Mouse (Mus musculus) lung, adult 18-20 months (tissue): Measurements from ENCODE around the gene Pcca.
"Not testable (repeated sequence)": the region's sequence is repeated elsewhere in the genome, so short reads cannot be mapped to it uniquely, and the experiment has no call there.

Experiments
- DNase-seq, 2 experiments: peaks; one replicate each; pipeline ENCODE4 v3.0.0; 2022; ENCODE audit warnings: mixed read lengths in 2 of 2

Pcca gene

DNA sequence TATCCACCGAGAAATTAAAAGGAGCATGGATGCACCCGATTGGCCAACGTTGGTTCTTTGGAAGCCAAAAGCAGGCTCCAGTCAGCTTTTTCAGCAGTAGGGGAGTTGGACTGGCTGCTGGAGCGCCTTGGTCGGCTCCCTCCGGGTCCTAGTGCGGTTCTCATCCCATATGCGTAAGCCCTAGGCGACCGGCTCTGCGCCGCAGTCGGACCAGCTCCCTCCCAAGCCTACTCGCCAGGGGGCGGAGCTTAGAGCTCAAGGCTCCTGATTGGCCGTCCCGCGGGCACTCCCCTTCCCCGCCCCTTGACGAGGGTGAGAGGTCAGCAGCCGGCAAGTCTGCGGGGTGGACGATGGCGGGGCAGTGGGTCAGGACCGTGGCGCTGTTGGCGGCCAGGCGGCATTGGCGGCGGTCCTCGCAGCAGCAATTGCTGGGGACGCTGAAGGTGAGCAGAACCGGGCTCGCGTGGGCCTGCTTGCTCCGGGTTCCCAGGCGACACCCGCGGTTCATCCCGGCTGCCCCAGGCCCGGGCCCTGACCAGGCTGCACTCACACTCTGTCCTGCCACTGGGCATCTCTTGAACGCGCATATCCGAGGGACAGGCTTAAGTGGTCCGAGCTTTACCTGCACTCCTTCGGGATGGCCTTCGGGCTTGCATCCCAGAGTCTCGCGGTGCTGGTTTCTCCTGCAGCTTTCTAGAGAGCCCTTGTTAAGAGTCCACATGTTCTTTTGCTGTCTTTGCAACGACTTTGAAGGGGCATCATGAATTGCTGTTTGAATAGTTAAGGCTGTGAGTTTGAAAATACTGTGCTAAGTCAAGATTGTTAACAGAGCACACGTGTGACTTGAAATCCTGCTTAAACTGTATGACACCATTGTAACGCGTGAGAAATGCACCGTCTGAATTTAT is at the start of gene Pcca:
Gene Pcca (plus strand): TSS at position 308 of the 908 bp plus-strand sequence.
- DNase-seq = peak; percentile 98

DNA sequence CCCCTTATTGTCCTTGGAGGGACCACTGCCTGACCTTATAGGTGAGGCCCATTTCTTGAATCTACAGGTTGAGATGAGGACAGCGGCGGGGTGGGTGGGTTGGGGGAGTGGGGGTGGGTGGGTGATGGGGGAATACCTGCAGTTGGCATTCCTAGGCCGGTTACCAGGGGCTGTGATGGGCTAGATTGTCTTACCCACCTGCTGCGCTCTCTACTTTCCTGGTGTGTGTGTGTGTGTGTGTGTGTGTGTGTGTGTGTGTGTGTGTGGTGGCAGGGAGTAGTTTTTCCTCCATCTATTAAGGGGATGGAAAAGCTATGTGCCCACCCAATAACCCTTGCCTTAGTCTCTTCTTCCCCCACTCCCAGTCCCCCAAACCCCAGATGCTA is 49.7 kb upstream of the Pcca start:
- no peak for DNase-seq

DNA sequence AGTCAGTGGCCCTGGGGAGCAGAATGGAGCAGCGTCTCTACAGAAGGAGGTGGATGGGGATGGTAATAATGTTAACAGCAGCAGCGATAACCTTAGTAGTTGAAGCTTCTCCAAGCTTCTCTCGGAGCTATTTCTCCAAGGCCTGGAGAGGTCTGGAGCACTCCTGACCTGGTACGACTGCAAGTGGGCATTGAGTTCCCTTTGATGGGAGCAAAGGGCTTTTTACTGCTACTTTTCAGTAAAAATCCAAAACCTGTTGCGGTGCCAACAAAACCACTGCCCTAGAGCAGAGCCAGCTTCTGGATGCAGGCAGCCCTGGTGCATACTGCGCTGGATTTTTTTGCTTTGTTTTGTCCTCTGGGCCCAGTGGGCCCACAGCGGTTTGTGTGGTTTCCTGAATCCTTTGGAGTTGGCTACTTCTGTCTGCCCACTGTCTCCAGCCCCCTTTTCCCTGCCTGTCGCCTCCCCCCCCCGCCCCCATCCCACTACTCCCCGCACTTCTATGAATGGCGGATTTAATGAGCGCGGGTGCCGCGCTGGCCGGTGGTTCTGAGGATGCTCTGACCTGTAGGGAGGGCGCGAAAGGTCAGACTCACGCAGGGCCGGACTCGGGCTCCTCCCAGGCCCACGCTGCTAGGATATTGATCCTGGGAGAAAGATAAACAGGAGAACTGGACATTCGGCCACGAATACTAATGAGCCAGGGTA is 49.1 kb upstream of the Pcca start:
- DNase-seq = no peak

DNA sequence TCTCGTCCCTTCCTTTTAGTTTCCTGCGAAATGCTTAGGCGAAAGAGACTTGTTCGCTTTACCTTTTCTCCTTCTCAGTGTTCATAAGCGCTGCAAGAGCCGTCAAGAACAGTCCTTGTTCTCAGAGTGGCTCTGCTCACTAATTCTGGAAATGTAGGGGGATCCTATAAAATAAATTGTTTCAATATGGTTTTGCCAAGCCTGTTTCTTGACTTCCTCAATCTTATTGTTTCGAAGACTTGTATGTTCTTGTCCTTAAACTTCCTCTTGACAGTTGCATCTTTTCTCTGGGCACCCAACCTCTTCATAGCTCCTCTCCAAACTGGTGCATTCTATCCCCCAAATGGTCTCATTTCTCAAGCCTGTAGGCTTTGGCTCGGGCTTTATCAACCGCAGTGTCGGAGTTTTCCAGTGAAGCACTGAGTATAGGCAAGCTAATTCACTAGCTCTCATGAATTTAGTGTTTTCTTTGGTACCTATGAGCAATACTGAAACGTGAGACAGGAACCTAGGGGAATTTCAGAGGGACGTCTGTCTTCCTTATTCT is 48.4 kb upstream of the Pcca start:
- DNase-seq = no peak

DNA sequence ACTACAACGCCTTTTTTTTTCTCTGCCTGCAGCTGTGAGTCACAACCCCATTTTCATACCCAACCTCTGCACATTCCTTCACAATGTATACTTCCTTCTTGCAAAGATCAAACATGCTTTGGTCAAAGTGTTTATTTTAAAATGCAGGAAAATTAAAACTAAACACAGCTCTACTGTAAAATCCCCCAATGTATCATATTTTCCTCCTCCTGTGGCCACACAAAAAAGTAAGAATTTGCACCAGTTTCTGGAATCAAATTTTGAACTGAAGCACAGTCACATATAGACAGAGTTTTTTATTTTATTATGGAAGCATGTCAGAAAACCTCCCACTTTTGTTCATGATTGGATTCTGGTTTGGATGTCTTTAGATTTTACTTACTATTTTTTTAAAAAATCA is 47.5 kb upstream of the Pcca start:
- no peak for DNase-seq

DNA sequence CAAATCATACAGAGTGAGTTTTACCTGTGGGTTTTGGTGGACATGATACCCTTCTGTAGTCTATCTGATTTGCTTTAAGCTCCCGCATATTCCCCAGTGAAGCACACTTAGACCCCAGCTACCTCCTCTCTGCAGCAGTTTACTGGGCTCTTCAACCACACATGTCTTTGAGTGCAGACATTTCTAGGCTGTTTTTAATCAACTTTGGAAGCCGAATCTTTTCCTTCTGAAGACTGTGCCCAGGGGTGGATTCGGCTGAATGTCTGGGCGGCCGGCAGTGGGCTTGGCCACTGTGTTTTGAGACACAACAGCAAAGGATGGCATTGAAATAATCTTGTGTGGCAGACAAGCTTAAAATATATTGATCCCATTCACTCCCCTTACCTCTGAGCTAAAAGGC is 46.8 kb upstream of the Pcca start:
- no peak for DNase-seq

DNA sequence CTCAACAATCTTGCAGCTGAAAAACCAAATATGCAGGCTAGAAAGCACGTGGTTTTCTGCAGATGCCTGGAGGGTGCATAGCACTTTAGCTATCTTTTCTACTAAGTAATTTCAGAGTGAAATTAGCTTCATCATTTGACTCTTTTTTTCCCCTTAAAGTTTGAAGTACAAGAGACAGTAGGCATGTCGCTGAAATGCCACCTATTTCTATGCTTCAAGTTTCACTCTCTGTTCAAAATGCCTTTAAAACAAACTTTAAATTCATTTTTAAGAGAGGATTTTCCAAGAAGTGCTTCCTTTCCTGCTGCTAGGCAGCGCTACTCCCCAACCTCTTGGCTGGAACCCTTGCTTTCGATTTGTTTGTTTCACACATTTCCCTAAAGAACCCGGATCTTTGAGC is 45.1 kb upstream of the Pcca start:
- DNase-seq = no peak

DNA sequence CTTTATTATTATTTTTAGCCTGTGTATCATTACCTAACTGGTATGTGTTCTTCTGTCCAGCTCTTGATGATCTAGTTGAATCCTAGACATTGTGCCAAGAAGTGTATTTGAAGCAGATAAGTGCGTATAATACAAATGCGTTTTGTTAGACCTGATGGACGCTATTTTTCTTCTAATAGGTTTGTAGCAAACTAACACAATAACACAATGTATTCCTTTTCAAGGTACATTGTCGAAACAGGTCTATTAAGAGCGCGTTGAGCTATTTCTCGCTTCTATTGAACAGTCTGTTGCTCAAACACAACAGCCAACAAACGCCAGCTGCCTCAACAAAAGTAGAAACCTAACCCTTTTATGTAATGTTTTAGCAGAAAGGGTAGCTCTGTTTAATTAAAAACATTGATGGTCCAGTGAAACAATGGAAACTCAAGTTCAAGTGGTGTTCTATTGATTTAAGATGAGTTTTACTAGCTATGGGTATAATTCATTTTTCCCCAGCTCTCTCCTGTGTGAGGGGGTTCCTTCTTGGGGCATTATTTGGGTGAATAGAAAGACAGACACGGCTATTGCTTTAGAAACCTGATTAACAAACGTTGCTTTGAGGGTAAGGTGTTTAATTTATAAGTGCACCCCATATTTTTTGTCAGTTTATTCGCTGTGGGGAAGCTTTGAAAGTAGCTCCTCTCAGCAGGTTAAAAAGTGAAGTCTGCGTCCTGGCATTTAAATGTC is 44.3 kb upstream of the Pcca start:
- no peak for DNase-seq

DNA sequence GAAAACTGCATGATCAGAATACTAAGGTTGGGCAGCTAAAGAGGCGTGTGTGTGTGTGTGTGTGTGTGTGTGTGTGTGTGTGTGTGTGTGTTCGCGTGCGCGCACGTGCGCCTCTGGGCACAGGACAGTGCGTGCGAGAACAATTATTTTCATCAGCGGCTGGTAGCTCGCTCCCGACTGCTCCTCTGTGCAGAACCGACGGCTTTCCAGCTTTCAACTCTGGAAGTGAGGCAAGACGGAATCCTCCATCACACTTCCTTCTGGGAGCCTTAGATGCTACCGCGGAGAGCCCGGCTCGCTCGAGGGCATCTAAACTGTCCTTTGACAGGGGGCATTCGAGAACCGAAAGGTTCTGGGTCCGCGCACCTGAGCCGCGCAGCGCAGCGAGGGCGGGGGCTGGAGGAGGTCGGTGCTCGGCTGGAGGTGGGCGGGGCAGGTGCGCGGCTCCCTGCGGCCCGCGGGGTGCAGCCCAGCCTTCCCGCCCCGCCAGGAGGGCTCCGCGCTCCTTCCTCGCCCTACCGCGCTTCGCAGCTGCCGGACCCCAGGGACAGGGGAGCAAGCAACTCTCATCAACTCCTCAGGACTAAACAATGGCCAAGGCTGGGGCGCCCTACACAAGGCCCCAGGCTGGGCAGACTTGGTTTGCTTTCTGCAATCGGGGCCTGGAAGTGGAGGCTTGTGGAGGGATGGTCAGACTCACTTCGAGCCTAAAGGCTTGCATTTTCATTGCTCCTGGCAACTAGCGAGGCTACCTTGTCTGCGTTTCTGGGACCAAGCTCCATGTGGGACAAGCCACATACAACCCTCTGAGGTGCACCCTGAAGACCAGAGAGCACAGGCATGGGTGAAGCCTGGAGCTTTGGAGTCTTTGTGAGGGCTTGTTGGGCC is 43.4 kb upstream of the Pcca start, which contains the start of gene Gm10837:
Gene Gm10837 (plus strand): TSS at position 146 of the 888 bp plus-strand sequence.
- no peak for DNase-seq

DNA sequence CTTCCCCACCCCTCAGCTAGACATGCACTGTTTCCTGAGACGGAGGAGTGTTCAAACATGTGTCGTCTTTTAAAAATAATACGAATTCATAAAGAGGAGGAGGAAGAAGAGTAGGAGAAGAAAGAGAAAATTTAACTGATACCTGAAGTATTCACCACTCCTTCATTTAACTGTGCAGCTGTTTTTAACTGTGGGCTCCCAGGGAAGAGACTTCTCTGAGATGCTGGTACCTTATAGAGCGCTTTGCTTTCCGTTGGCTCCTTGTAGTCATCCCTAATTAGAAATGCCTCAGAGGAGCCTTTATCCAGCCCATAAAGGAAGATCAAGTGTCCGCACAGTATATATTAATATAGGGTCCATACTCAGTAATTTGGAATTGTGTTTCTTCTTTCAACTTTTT is 42.6 kb upstream of the Pcca start:
- no peak for DNase-seq

DNA sequence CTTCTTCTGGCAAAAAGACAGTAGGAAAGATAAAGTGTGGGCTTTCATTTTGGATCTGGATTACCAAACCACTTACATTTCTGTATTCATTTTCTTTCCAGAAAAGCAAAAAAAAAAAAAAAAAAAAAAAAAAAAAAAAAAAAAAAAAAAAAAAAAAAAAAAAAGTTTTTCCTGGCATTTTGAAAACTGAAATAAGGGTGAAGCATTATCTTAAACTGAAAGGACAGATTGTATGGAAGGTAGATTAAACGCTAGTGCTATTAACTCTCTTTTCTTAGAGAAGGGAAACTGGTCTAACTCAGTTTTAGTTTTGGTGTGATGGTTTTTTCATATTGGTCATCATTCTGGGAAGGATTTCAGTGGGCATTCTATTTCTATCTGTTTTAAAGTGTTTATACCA is 42.1 kb upstream of the Pcca start:
- DNase-seq = no peak

DNA sequence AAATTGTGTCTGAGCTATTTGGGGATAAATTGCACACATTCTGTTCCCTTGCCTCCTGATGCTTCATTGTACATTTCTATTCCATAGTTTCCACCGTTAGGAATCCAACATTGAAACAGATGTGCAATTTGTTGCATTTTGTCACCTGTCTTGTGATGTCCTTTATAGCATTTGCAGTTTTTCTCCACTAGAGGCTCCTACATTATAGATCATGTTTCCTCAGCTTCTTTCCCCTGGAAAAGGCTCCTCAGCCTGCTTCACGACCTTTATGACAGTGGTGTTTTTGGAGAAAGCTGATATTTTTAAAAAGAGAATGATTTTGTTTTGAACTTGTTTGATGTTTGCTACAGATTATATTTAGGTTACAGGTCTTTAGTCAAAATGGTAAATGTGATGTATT is 25.1 kb upstream of the Pcca start:
- no peak for DNase-seq

DNA sequence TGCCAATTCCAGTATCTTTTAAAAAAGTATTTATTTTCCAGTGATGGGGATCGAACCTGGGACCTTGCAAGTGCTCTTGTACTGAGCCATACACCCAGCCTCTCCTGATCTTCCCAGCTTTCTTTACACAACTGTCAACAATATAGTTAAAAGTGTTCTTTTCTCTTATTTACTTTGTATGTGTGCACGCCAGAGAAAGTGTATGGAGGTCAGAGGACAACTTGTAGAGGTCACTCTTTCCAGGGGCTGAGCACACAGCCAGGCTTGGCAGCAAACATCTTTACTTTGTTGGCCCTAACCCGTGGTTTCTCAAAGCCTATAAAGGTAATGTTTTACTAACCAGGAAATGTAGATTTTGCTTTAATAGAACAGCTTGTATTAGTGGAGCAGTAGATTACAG is 22.6 kb upstream of the Pcca start:
- no peak for DNase-seq

DNA sequence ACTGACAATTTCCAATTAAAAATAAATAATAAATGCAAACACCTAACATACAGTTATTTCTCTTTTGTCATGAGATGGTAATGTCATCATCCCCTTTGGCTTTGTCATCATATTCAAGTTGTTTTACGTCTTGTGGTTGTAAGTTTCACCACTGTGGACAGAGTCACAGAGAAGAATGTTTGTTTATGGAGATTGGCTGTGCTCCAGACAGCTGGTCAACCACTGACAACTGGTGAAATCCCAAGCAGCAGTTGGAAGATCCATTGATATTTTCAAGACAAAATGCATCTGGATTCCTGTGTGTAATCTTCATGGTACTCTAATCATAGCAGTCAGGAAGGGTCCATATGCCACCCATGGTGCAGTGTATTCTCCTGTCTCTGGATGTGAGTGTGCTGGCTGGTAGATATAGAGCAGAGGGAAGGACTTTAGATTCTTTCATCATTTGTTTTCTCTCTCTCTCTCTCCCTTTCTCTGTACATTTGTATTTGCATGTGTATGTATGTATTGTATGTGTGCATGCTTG is 20.6 kb upstream of the Pcca start:
- DNase-seq = no peak

DNA sequence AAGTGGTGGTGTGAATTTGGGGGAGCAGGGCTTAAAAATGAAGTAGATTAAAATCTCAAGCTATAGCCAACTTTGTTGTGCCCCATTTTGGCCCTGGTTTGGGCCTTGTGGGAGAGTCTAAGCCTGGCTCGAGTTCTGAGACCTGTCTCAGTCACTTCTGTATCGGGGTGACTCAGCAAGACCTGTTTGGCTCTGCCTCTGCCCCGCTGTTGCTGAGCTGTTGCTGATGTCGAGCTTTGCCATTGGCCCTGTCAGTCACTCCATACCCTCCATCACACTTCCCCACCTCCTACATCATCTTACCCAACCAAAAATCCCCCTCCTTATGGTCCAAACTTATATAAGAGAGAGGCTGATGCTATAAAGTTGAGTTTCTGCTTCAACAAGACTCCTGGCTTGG is 5.6 kb upstream of the Pcca start:
- no peak for DNase-seq

DNA sequence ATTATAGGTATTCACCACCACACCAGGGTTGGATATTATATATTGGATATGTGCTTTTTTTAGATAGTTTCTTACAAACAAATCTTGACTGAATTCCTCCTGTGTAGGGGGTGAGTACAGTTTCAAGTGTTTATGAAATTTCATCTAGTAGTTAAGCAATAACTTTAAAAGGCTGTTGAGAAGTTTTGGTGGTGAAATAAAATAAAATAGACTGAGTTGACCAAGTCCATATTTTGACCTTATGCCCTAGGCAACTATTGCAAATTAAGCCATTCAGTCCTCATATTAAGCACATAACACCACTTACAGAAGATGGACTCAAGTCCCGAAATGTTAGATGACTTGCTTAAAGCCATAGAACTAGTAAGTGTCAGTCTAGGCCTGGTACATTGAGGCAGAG is 1.9 kb downstream of the Pcca start:
- DNase-seq = no peak

DNA sequence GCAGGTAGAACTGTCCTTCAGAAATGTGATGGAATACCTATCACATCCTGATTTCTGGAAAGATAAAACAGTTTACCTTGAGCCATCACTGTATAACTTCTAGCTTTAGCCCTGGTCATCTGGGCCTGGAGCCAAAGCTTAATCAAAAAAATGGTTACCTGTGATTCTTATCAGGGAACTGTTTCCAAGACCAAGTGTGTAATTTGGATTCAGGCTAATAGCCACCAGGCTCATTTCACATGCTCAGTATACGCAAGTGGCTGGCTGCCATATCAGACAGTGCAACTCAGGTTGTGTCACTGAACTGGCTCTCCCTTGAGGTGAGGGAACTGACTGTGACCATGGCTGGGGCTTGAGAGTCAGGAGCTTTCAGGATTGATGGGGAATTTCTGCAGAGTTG is 14.3 kb downstream of the Pcca start:
- no peak for DNase-seq

DNA sequence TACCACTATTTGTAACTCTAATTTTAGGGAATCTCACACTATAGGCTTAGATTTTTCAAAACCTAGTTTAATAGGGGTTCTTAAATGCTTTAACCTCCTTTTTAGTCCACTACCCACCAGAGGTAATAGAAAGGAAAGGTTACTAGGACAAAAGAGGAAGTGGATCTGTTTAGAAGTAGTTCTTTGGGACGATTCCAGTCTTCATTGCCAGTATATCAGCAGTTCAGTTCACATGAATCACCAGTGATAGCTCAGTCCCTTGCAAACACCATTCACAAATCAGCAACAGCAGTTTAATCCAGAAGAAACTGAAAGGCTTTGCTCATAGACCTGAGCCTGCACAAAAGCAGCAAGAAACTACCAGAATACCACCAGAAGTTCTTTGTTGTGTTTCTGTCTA is 14.8 kb downstream of the Pcca start:
- no peak for DNase-seq

DNA sequence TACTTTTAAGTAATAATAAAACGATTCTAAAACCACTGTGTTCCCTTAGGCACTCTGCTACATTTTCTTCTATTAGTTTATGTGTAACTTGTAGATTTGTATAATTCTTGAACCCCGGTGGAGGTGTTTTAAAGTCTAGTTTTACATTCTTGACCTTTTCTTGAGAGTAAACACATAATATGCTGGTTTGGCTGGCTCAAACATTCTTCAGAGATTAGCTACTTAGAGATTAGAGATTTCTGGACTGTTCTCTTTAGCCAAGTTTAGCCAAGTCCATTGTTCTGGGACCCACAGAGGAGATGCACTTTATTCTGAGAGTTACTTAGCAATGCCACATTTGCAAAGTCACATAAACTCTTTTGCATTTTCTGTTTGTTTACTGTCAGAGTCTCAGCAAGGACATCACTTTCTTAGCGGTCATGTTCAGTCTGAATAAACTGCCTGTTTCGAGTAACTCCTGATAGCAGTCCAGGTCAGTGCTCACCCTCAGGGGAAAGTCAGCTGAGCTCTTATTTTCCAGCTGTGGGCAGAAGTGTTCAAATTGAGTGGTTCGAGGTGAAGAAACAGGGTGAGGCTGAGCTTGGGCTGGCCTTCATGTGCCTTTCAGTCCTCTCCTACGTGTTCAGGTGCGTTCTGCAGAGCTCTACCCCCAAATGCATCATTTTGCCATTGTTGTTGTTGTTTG is 18.8 kb downstream of the Pcca start:
- DNase-seq = peak in 1 of 2 experiments; percentile 10

DNA sequence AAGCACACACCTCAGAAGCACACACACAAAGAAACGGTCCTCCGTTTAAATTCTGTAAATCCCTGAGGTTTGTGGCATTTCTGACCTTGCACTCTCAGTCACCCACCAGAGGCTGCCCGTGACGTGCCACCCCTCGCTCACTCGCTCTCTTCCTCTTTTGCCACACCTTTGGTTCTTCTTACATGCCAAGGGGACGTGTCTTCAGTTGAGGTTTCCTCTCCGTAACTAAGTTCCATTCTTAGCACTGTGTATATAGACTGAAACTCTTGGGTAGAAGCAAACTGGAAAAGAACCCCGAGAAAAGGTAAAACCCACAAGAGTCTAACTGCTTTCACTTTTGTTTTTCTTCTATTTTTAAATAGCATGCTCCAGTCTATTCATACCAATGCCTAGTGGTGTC is 23.2 kb downstream of the Pcca start:
- DNase-seq = peak in 1 of 2 experiments; percentile 9

DNA sequence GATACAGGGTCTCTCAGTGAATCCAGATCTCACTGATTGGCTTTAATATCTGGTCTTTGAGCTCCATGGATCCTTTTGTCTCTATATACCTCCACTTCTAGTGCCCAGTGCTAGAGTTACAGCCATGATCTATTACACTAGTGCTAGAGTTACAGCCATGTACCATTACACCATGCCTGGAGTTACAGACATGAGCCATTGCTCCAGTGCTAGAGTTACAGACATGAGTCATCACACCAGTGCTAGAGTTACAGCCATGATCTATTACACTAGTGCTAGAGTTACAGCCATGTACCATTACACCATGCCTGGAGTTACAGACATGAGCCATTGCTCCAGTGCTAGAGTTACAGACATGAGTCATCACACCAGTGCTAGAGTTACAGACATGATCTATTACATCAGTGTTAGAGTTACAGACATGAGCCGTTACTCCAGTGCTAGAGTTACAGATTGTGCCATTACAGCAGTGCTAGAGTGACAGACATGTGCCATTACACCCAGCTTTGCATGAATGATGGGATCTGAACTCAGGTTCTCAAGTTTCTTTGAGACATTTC is 26.8 kb downstream of the Pcca start:
- not testable (repeated sequence) for DNase-seq
